Mouse (Mus musculus): ENCODE results near the gene Ccdc38. TPM values are rescaled to one million over a fixed set of nuclear protein-coding genes. Genes with fewer than 3 reads are reported as not detected.

Ccdc38 gene
- not detected in 2 replicates for polyA plus RNA-seq (2012)

DNA sequence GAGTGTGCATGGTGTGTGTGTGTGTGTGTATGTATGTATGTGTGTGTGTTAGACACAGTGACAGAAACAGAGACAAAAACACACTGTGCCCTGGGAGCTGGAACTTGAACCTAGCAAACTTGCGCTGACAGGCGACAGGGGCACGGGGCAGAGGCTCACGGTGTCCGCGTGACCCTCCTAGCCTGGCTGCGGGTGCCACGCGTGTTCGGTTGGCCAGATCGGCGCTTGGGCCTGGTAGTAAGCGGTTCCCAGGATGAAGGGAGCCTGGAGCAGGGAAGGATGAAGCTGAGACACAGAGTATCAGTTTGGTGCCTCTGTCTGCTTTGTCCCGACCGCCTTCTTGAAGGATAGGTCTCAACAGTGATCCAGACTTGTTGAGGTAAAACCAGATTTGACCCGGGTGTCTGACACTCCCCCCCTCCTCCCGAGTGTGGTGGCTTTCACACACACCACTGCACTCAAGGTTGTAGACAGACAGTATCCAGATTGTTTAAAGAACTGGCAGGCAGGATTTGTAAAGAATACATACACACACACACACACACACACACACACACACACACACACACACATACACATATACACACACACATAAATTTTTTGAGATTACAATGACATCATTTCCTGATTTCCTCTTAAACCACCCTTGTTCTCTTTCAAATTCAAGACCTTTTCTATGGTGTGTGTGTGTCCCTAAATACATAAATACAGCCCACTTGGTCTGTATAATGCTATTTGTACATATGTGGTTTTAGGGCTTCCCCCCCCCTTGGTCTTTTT, at the start of gene Ccdc38:
TSS of gene Ccdc38 (plus strand) at position 202 of the 780 bp plus-strand sequence.

GRCm38 (mm10) chr10:93539775-93540430, 529 bp upstream of the Ccdc38 start, which contains the start of gene Amdhd1:
Gene Amdhd1, minus strand, starts transcription at chr10:93540033.

DNA sequence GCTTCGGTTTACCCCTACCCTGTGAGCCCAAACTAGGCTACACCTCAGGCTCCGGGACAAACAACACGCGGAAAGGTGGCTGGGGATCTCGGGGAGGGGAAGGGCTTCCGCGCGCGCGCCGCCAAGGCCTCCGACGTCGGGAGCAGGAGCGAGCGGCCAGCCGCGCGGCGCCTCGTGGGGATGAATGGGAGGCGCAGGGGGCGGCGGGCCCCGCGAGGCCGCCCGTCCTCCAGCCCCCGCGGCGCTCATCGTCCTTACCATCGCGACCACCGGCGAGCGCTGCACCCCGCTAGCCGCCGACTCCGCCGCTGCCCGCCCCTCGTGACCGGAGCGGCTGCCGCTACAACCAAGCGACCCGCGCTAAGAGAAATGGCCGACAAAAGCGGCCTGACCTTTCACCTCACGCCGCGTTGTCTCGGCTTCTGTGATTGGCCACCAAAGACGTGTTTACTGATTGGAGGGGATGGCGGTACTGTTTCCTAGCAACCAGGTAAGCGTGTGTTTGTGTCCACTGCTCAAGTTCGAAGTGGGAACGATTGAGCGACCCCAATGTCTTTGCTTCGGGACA, 48.9 kb downstream of the Ccdc38 start, which contains the start of gene Snrpf:
TSS of gene Snrpf (minus strand) at position 426 of the 568 bp plus-strand sequence.

Other genes starting within 250 kb of the Ccdc38 start
- 15.8 and 19.7 TPM in 2 replicates for gene Elk3, start 229.5 kb upstream of the Ccdc38 start, polyA plus RNA-seq (2012)
- gene Lta4h, start 87.2 kb upstream of the Ccdc38 start, polyA plus RNA-seq (2012) = 757 and 1,050 TPM in 2 replicates
- gene Hal, start 51.9 kb upstream of the Ccdc38 start, polyA plus RNA-seq (2012) = 0.12 TPM in 1 of 2 replicates, not detected in the other
- 0.07 and 0.12 TPM in 2 replicates for gene Amdhd1, start 599 bp upstream of the Ccdc38 start, polyA plus RNA-seq (2012)
- gene Snrpf, start 49.1 kb downstream of the Ccdc38 start, polyA plus RNA-seq (2012) = 130 and 170 TPM in 2 replicates
- 1.1 and 1.2 TPM in 2 replicates for gene Ntn4, start 100.0 kb downstream of the Ccdc38 start, polyA plus RNA-seq (2012)

Data from megakaryocyte-erythroid progenitor cell, adult 5 weeks (primary cell).